Mouse (Mus musculus) A20 (cell line): ENCODE data around the gene Tktl2.

Experiments used
- DNase-seq: peaks from one replicate; pipeline ENCODE4 v3.0.0-alpha.2; 2011; ENCODE audit warnings: low read depth, low spot score

Tktl2 gene

DNA sequence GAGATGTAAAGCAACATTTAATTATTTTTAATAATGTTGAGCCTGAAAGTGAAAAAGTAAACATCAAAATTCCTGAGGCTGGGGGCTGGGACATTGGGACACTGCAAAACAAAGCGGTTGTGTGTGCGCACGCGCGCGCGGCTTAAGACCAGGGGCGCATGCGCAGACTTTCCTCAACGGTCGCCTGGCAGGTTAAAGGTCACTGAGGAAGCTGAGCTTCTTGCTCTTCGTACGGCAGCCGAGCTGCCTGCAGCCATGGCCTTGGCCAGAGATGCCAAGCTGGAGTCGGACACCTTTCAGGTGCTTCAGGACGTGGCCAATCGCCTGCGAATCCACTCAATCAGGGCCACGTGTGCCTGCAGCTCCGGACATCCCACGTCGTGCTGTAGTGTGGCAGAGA lies at the start of gene Tktl2:
Tktl2 (plus strand) TSS at position 220 of the 400 bp plus-strand sequence.
- no peak for DNase-seq

DNA sequence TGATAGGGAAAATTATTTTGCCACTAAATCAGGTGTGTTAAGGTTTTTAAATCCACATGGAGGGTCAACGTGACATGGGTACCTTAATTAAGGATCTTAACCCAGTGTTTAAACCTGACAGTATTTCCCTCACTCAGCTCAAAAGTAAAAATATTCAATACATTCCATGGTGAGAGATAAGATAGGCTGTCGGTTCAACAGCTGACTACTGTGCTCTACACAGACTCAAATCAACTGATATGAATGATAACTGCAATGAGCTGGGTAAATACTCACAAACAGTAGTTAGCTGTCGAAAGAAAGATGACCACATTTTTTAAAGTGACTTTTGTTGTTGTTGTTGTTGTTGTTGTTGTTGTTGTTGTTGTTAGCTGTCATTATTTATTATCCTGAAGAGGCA lies 41.7 kb upstream of the Tktl2 start:
- no peak for DNase-seq

DNA sequence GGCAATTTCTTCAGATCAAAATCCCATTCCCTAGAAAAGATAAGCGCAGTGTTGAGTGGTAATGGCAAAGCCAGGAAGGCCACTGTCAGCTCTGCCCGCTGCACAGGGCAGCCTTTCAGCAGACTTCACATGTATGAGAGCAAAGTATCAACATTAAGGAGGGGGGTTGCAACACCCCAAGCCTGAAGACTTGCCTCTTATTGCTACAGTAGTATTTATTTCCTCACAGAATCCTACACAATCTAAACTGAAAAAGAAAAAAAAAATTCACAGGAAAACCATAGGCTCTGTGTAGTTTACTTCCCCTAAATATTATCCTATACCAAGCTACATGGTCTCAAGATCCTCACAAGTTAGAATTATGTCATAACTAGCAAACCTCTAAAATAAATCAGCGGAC lies 34.7 kb upstream of the Tktl2 start:
- no peak for DNase-seq

DNA sequence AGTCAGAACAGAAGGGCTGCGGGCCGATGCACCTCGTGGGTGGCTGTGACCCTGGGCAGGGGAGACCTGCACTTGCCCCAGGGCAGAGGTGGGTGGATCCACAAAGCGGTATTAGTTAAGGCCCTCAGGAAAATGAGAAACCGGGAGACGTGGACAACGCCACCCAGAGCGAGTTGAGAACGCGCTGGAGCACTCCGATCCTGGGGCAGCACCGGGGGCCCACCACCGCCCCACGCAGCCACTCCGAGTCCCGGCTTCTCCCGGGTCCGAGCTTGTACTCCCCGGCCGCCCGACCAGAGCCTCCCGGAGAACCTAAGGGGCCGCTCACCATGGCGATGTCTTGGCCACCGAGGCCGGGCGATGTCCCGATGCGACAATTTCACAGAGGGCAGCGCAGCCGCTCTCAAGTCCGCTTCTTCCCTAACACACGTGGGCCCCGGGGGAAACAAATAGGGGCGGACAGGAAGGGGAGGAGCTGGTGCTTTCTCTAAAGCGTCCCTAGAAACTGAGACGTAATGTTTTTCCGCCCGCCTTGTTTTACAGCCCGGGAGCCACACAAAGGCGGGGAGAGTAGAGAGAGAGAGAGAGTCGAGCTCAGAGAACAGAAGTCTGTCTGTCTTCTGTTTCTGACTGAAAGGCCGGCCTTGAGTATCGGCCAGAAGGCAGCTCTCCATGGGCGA lies 25.3 kb upstream of the Tktl2 start, which contains the start of gene Tma16:
Tma16 (minus strand) TSS at position 447 of the 680 bp plus-strand sequence.
- peak; percentile 91 for DNase-seq

DNA sequence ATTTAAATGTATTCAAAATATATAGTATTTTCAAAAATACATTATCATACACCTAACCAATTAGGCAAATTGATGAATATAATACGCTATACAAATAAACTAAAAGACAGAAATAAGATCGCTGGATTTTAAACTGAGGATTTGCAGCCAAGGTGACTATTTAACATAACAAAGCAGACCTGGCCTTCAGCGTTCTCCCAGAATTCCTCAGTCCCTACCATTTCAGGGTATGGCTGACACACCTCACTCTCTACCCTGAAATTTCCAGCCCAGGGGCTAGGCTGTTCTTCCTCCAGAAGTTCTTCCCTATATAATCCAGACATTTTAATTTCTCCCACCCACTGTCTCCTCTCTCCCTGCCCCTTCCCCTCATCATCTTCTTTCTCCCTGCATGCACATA lies 23.0 kb upstream of the Tktl2 start:
- DNase-seq, result no peak

DNA sequence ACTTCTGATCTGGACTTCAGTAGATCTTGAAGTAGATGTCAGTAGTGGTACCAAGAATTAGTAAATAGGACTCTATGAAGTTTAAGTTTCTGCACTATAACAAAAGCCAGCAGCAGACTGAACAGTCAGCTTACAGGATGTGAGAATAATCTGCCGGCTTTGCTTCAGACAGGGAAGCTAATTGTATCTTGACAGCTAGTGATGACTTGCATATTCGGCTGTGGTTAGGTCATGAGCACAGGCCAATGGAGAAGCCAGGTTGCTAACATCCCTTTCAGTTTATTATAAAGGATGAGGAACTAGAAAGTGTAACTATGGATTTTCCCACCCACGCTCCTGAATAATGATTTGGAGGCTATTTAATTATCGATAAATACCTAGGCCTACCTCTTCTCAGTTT lies 20.9 kb upstream of the Tktl2 start:
- DNase-seq, result no peak

DNA sequence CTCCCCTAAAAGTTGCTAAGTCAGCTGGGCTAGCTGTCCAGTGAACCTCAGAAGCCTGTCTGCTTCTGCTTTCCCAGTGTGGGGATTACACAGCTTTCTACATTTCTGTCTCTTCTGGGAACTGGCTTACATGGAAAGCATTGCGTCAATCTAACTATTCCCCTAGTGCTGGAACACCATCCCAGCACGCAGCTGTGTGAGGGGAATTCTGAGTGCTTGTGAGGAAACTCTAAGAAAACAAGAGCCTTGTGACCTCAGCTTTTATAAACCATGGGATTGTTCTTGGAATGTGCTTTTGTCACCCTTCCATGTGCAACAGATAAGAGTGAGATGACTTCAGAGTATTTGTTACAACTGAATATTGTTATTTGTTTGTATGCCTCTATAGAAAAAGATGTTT lies 17.1 kb upstream of the Tktl2 start:
- no peak for DNase-seq

DNA sequence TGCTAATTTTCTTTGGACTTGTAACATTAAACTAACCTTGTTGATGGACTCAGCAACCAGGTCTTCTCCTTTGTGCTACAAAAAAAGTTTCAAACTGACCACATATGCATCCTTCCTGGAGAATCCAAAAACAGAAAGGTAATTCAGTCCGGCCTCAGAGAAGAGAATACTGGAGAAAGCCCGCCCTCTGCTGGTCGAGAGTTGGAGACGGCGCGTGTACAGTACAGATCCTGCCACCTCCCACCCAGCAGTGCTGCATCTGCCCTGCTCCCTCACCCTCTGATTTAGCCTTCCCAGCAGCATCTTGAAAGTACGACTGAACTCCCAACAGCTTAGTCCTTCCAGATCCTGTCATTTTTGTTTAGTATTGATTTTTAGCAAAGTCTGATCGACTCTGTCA lies 15.8 kb upstream of the Tktl2 start:
- peak; percentile 71 for DNase-seq

DNA sequence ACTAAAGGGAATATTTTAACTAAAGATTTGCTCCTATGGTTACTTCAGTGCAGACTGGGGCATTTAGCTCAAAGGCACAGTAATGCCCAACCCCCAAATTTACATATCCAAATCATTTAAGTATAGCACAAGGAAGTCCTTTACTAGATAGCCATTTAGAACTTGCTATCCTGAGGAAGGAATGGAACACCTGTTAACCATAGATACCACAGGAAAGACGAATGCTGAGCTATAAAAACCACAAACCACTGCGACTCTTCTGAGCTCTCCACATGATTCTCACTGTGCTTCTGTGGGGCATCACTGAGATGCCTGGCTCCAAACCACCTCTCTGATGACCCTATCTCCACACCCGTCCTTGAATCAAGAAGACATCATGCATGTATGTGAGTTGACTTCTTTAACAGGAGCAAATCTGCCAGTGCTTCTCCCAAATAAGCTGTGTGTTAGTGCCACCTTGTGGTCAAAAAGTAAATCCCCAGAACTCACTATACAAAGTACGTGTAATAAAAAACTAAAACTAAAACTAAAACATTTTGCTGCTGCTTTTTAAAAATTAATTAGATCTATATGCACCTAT lies 14.5 kb upstream of the Tktl2 start:
- DNase-seq, result peak; percentile 75

DNA sequence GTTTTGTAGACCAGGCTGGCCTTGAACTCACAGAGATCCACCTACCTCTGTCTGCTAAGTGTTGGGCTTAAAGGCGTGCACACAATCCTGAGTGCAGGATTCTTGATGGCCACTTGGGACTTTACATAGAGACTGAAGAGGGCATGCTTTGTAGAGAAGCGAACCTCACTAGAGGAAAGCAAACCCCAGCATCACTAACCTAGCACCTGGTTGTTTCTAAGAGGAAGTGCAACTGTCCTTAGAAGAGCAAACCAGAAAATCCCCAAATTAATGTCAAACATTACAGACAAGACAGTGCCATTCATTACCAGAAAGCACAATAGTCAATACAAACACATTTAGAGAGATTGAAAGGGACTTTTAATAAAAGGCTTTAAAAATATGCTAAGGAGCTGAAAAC lies 8.2 kb upstream of the Tktl2 start:
- DNase-seq, result peak; percentile 85

DNA sequence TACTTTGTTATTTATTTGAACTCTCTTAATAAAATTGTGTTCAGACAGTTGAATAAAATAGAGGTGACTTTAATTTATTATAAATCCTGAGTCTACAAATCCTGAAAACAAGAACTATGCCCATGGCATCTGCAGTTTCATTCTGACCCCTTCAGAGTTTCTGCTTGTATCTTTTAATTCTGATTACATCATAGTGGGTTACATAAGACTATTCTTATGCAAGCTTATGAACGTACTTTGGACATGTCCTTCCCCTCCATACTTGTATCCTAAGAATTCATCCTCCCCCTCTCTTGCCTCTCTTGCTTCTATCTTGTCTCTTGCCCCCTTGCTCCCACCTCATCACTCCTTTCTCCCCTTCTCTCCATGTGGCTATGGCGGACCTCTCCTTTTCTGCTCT lies 7.6 kb downstream of the Tktl2 start:
- DNase-seq, result no peak

DNA sequence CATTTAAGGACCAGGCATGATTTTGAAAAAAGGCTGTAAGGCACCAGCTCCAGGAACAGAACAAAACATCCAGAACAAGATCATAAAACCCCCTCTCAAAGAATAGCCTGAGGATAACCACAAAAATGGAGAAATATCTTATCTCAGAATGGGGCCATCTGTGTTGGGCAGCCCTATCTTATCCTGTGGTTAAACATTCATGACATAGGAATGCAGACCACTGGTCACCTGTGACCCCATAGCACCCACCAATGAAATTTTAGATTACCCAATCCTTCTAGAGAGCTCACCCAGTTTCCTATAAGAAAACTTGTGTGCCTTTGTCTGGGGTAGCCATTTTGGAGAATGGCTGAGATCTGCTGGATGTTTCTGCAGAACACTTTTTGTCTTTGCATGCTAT lies 9.0 kb downstream of the Tktl2 start:
- DNase-seq, result no peak

DNA sequence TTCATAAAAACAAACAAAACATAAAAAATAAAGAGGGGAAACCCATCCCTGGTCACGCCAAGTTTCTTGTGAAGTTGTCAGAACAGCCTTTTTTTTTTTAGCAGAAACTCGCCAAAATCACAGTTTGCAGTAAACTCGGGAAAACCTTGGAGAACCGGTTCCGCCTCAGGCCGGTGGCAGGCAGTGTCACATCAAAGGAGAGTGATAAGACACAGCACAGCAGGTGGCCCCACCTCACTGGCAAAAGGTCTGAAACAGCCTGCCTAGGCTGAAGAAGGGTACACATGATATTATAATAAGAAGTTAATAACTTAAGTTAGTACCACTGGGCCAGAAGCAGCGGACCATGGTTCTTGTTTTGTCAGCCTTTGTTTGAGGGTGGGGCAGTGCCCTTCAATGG lies 38.5 kb downstream of the Tktl2 start:
- no peak for DNase-seq
